Mouse (Mus musculus) kidney, embryonic 16.5 days (tissue): ENCODE data around the gene Me1. TPM values are rescaled to one million over a fixed set of nuclear protein-coding genes. Genes with fewer than 3 reads are reported as not detected.
A peak's percentile ranks its signal among the peaks of the same experiment; 100 is the strongest.

ENCODE experiments used
- ATAC-seq: fragments of 200-750 bp; cut with Nextera tagmentation; 2 replicates; pipeline ENCODE4 v1.8.0; 2017; ENCODE audit warnings: moderate TSS enrichment; ENCODE audit not compliant: low FRiP score, low TSS enrichment
- H3K27ac ChIP-seq: fragments of 300-500 bp; sonication (generic); 2 replicates; pipeline ENCODE4 v1.5.1; 2014; ENCODE audit warnings: low read length
- H3K27me3 ChIP-seq: fragments of 300-500 bp; sonication (generic); 2 replicates; pipeline ENCODE4 v1.6.1; 2014; ENCODE audit warnings: low read length, control low read depth, mixed read lengths; ENCODE audit not compliant: insufficient read depth
- H3K36me3 ChIP-seq: fragments of 300-500 bp; sonication (generic); 2 replicates; pipeline ENCODE4 v1.6.1; 2014; ENCODE audit warnings: low read length, control low read depth, mixed read lengths; ENCODE audit not compliant: insufficient read depth
- H3K4me1 ChIP-seq: fragments of 300-500 bp; sonication (generic); 2 replicates; pipeline ENCODE4 v1.6.1; 2014; ENCODE audit warnings: low read length, control low read depth, mixed read lengths; ENCODE audit not compliant: insufficient read depth
- H3K4me2 ChIP-seq: fragments of 300-500 bp; sonication (generic); replicated peaks from 2 replicates; pipeline ENCODE4 v1.6.1; 2014; ENCODE audit warnings: low read depth, low read length
- H3K4me3 ChIP-seq: fragments of 300-500 bp; sonication (generic); 2 replicates; pipeline ENCODE4 v1.5.1; 2014; ENCODE audit warnings: mild to moderate bottlenecking, low read length
- H3K9ac ChIP-seq: fragments of 300-500 bp; sonication (generic); replicated peaks from 2 replicates; pipeline ENCODE4 v1.6.1; 2014; ENCODE audit warnings: low read length
- H3K9me3 ChIP-seq: fragments of 300-500 bp; sonication (generic); 2 replicates; pipeline ENCODE4 v1.6.1; 2016; ENCODE audit warnings: low read length, control low read depth
- WGBS: fragments of 180-500 bp; shearing (Covaris S2); extraction: QIAGEN DNeasy Blood & Tissue Kit; methylation state at CpG from one replicate; pipeline ENCODE4 v1.1.7; 2014; 5-methylcytosine and 5-hydroxymethylcytosine counted together
- polyA plus RNA-seq: library from polyadenylated mRNA; unstranded; fragments of >200 nt; fragmentation: Nextera tagmentation; extraction: Ambion mirVana; gene quantifications from 2 replicates; pipeline ENCODE4 v1.2.1, GENCODE M21; 2015

Gene Me1
- polyA plus RNA-seq, 1 experiment from 2014 or later, result 16.1 TPM

GRCm38 (mm10) chr9:86692251-86692650 is 3.5 kb downstream of the Me1 start:
- H3K4me1 ChIP-seq, result 0 out of 2 replicates have a peak, but pooled peaks cover 3% of the 10 kb centered on the region
- H3K27ac ChIP-seq, result no peak overlapping the region
- no peaks in the 10 kb centered on the region for H3K36me3 ChIP-seq
- WGBS, result 86% methylated on average over 5 of the region's 5 CpGs
- H3K4me3 ChIP-seq, result no peak overlapping the region
- no peaks in the 10 kb centered on the region for H3K9me3 ChIP-seq
- no peak overlapping the region for H3K9ac ChIP-seq
- no peaks in the 10 kb centered on the region for H3K27me3 ChIP-seq
- ATAC-seq, result no peak
- H3K4me2 ChIP-seq, result no peak overlapping the region

GRCm38 (mm10) chr9:86691101-86691500 is 4.7 kb downstream of the Me1 start:
- Histone ChIP-seq H3K36me3 (no peaks in the 10 kb centered on the region), H3K27me3 (no peaks in the 10 kb centered on the region), H3K4me1 (0 out of 2 replicates have a peak, but pooled peaks cover 3% of the 10 kb centered on the region), H3K27ac (no peak overlapping the region), H3K9me3 (no peaks in the 10 kb centered on the region), H3K4me3 (no peak overlapping the region), H3K4me2 (no peak overlapping the region), H3K9ac (no peak overlapping the region)
- ATAC-seq, result no peak
- 94% methylated on average over 3 of the region's 3 CpGs for WGBS

GRCm38 (mm10) chr9:86683713-86684209 is 12.0 kb downstream of the Me1 start:
- Histone ChIP-seq H3K4me1 (0 out of 2 replicates have a peak, but pooled peaks cover 4% of the 10 kb centered on the region), H3K4me3 (no peak overlapping the region), H3K9me3 (no peaks in the 10 kb centered on the region), H3K4me2 (no peak overlapping the region), H3K9ac (no peak overlapping the region), H3K27me3 (no peaks in the 10 kb centered on the region), H3K36me3 (no peaks in the 10 kb centered on the region), H3K27ac (no peak overlapping the region)
- ATAC-seq, result 0 out of 2 replicates have a peak, but pooled peaks have one; percentile 39
- WGBS, result 51% methylated on average over 8 of the region's 8 CpGs

- H3K9me3 ChIP-seq, result no peaks in the 10 kb centered on the region
- no peaks in the 10 kb centered on the region for H3K27me3 ChIP-seq
- no peak for ATAC-seq
- H3K4me1 ChIP-seq, result 0 out of 2 replicates have a peak, but pooled peaks cover 4% of the 10 kb centered on the region
- no peak overlapping the region for H3K9ac ChIP-seq
- no peak overlapping the region for H3K4me2 ChIP-seq
- no peak overlapping the region for H3K4me3 ChIP-seq
- WGBS, result 87% methylated on average over 6 of the region's 6 CpGs
- H3K27ac ChIP-seq, result no peak overlapping the region
- no peaks in the 10 kb centered on the region for H3K36me3 ChIP-seq
These were observed 12.9 kb downstream of the Me1 start for GRCm38 (mm10) chr9:86682844-86683243.

GRCm38 (mm10) chr9:86682278-86682677 is 13.5 kb downstream of the Me1 start:
- Histone ChIP-seq H3K4me2 (no peak overlapping the region), H3K4me3 (no peak overlapping the region), H3K36me3 (no peaks in the 10 kb centered on the region), H3K9ac (no peak overlapping the region), H3K27ac (no peak overlapping the region), H3K9me3 (no peaks in the 10 kb centered on the region), H3K4me1 (0 out of 2 replicates have a peak, but pooled peaks cover 4% of the 10 kb centered on the region), H3K27me3 (no peaks in the 10 kb centered on the region)
- no peak for ATAC-seq
- 93% methylated on average over 4 of the region's 4 CpGs for WGBS

- Histone ChIP-seq H3K9ac (no peak overlapping the region), H3K36me3 (no peaks in the 10 kb centered on the region), H3K27ac (no peak overlapping the region), H3K9me3 (no peaks in the 10 kb centered on the region), H3K27me3 (no peaks in the 10 kb centered on the region), H3K4me3 (no peak overlapping the region), H3K4me2 (no peak overlapping the region), H3K4me1 (0 out of 2 replicates have a peak, but pooled peaks cover 4% of the 10 kb centered on the region)
- ATAC-seq, result no peak
- 91% methylated on average over 6 of the region's 6 CpGs for WGBS
These were observed 15.3 kb downstream of the Me1 start for GRCm38 (mm10) chr9:86680431-86680830.

GRCm38 (mm10) chr9:86679843-86680417 is 15.8 kb downstream of the Me1 start:
- WGBS, result 84% methylated on average over 11 of the region's 11 CpGs
- no peak for ATAC-seq
- Histone ChIP-seq H3K4me1 (0 out of 2 replicates have a peak, but pooled peaks cover 4% of the 10 kb centered on the region), H3K27me3 (no peaks in the 10 kb centered on the region), H3K9me3 (no peaks in the 10 kb centered on the region), H3K27ac (no peak overlapping the region), H3K4me2 (no peak overlapping the region), H3K4me3 (no peak overlapping the region), H3K36me3 (no peaks in the 10 kb centered on the region), H3K9ac (no peak overlapping the region)

GRCm38 (mm10) chr9:86676246-86676645 is 19.5 kb downstream of the Me1 start:
- no peak for ATAC-seq
- no peak overlapping the region for H3K27ac ChIP-seq
- no peaks in the 10 kb centered on the region for H3K36me3 ChIP-seq
- WGBS, result 86% methylated on average over 3 of the region's 3 CpGs
- no peaks in the 10 kb centered on the region for H3K27me3 ChIP-seq
- H3K4me1 ChIP-seq, result 0 out of 2 replicates have a peak, but pooled peaks cover 2% of the 10 kb centered on the region
- H3K9ac ChIP-seq, result no peak overlapping the region
- H3K4me2 ChIP-seq, result no peak overlapping the region
- H3K4me3 ChIP-seq, result no peak overlapping the region
- H3K9me3 ChIP-seq, result no peaks in the 10 kb centered on the region

- Histone ChIP-seq H3K9ac (no peak overlapping the region), H3K27ac (no peak overlapping the region), H3K4me3 (no peak overlapping the region), H3K9me3 (no peaks in the 10 kb centered on the region), H3K4me1 (no peaks in the 10 kb centered on the region), H3K4me2 (no peak overlapping the region), H3K36me3 (no peaks in the 10 kb centered on the region), H3K27me3 (no peaks in the 10 kb centered on the region)
- no peak for ATAC-seq
- 85% methylated on average over 2 of the region's 2 CpGs for WGBS
These were observed 20.3 kb downstream of the Me1 start for GRCm38 (mm10) chr9:86675426-86675825.

GRCm38 (mm10) chr9:86672907-86673472 is 22.8 kb downstream of the Me1 start:
- no peaks in the 10 kb centered on the region for H3K9me3 ChIP-seq
- no peak overlapping the region for H3K9ac ChIP-seq
- H3K4me1 ChIP-seq, result 0 out of 2 replicates have a peak, but pooled peaks cover 3% of the 10 kb centered on the region
- H3K27me3 ChIP-seq, result no peaks in the 10 kb centered on the region
- H3K27ac ChIP-seq, result no peak overlapping the region
- H3K4me2 ChIP-seq, result no peak overlapping the region
- H3K4me3 ChIP-seq, result no peak overlapping the region
- ATAC-seq, result no peak
- 63% methylated on average over 5 of the region's 5 CpGs for WGBS
- no peaks in the 10 kb centered on the region for H3K36me3 ChIP-seq
